Mouse (Mus musculus) T-cell, adult 66 days (primary cell): ENCODE data around the gene Gm9573. TPM values are rescaled to one million over a fixed set of nuclear protein-coding genes. Genes with fewer than 3 reads are reported as not detected.

Source experiments
- total RNA-seq, 2 experiments: library from RNA; stranded (reverse); gene quantifications; 3 replicates in 1 of 2; 4 replicates in 1 of 2; pipeline ENCODE4 v1.2.4; 2023

Gm9573 gene
- not detected for total RNA-seq

DNA sequence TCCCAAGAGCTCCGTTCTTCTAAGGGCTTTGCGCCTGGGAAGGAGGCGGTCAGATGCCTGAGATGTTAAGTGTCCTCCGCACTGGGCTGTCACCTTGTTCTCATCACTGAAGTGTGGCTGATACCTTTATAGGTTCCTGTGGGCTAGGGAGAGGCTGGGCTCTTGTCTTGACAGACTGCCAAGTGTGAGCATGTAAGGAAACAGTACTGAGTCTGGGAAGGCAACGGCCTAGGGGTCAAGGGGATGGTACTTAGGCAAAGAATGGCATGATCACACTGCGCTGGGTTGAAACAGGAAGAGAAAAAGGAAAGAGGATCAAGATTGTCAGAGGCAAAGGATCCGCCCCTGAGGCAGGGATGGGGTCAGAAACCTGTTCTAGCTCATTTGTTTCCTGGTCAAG is at the start of gene Gm9573:
Gm9573 (minus strand) TSS at position 101 of the 400 bp plus-strand sequence.

DNA sequence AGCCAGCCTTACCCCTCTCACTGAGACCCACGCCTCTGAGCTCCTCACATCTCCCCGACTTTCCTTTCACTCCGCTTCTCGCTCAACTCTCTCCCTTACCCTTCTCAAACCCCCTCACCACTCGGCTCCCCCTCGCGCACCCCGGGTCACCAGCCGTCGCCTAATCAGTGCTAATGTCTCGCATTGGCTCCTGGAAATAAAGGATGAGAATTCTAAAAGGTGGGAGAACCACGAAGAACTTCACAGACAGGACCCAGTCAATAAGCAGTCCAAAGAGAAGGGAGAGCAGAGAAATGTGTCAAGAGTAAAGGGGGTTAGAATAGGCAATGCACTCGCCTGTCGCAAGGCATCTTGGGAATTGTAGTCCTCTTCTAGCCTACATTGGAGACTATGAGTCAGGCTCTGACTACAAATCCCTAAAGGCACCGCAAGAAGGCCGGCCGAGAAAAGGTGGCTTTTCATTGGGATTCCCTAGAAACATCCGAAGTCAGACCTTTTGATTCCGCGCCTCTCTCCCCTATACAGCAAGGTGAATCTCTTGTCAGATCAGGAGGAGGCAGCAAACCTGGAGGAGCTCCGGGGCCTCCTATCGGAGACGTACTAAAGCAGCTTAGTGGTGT is 47.1 kb upstream of the Gm9573 start, which contains the start of gene Gtf2h4:
Gtf2h4 (minus strand) TSS at position 324 of the 620 bp plus-strand sequence.

GRCm38 (mm10) chr17:35667334-35668065 is 41.1 kb upstream of the Gm9573 start, which contains the start of gene Vars2:
TSS of gene Vars2 (minus strand) at chr17:35667592.

GRCm38 (mm10) chr17:35643609-35644236 is 17.3 kb upstream of the Gm9573 start, which contains the start of gene Mucl3:
TSS of gene Mucl3 (minus strand) at chr17:35643695.

DNA sequence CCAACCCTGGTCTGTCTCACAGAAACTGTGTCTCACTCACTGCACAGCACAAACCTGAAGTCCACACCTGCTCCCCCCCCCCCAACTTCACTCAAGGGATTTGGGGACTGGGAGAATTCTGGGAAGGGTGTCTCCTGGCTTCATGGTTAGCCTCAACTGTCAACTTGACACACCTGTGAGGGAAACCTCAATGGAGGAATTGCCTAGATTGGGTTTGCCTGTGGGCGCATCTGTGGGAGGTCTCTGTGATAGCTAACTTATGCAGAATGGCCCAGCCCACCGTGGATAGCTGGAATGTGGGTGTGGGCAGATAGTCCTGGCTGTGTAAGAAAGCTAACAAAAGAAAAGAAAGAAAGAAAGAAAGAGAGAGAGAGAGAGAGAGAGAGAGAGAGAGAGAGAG is 25.2 kb downstream of the Gm9573 start, which contains the start of gene Sfta2:
Sfta2 (plus strand) TSS at position 301 of the 400 bp plus-strand sequence.

Other genes with a start within 250 kb of the Gm9573 start
- gene H2-Q4, start 247.0 kb downstream of the Gm9573 start, total RNA-seq, result 100 to 1,000 TPM; 534 to 564 TPM
- 100 to 1,000 TPM; 203 to 218 TPM for gene H2-Q6, start 201.8 kb downstream of the Gm9573 start, total RNA-seq
- gene H2-Q7, start 187.5 kb downstream of the Gm9573 start, total RNA-seq, result 100 to 1,000 TPM; 546 to 576 TPM
- 10 to 100 TPM; 83.5 to 96.7 TPM for gene H2-Q10, start 156.5 kb downstream of the Gm9573 start, total RNA-seq
- 1 to 10 TPM in 1 of 2 experiments, not detected in 1; 1.1 TPM for gene Pou5f1, start 120.6 kb downstream of the Gm9573 start, total RNA-seq
- 10 to 100 TPM in 1 of 2 experiments, 1 to 10 TPM in 1; 9.7 to 14.6 TPM for gene Tcf19, start 109.8 kb downstream of the Gm9573 start, total RNA-seq
- gene Cchcr1, start 109.5 kb downstream of the Gm9573 start, total RNA-seq, result 10 to 100 TPM; 16.7 to 18.7 TPM
- gene Psors1c2, start 93.4 kb downstream of the Gm9573 start, total RNA-seq, result under 1 TPM in 1 of 2 experiments, not detected in 1; 0.70 TPM
- not detected for gene Cdsn, start 74.5 kb downstream of the Gm9573 start, total RNA-seq
- gene 2300002M23Rik, start 59.2 kb downstream of the Gm9573 start, total RNA-seq, result not detected
- not detected for gene Sfta2, start 25.1 kb downstream of the Gm9573 start, total RNA-seq
- not detected for gene Mucl3, start 17.1 kb upstream of the Gm9573 start, total RNA-seq
- 10 to 100 TPM; 44.8 to 58.6 TPM for gene Vars2, start 41.0 kb upstream of the Gm9573 start, total RNA-seq
- gene Gtf2h4, start 47.1 kb upstream of the Gm9573 start, total RNA-seq, result 10 to 100 TPM; 13.8 to 18.2 TPM
- 10 to 100 TPM; 13.6 to 16.9 TPM for gene Ddr1, start 78.0 kb upstream of the Gm9573 start, total RNA-seq
- gene Ier3, start 195.0 kb upstream of the Gm9573 start, total RNA-seq, result 10 to 100 TPM; 11.6 to 12.6 TPM
- gene Flot1, start 196.6 kb upstream of the Gm9573 start, total RNA-seq, result 10 to 100 TPM; 44.7 to 60.4 TPM
- 100 to 1,000 TPM; 597 to 644 TPM for gene Tubb5, start 211.7 kb upstream of the Gm9573 start, total RNA-seq
- gene Mdc1, start 214.9 kb upstream of the Gm9573 start, total RNA-seq, result 10 to 100 TPM; 69.1 to 70.7 TPM
- gene Nrm, start 234.7 kb upstream of the Gm9573 start, total RNA-seq, result 10 to 100 TPM; 17.7 to 25.2 TPM
- gene Ppp1r18, start 239.0 kb upstream of the Gm9573 start, total RNA-seq, result 100 to 1,000 TPM; 274 to 296 TPM